Mouse (Mus musculus) liver, embryonic 14.5 days (tissue): ENCODE results near the gene Epha8. TPM values are rescaled to one million over a fixed set of nuclear protein-coding genes. Genes with fewer than 3 reads are reported as not detected.
A peak's percentile ranks its signal among the peaks of the same experiment; 100 is the strongest.

ENCODE experiments used
- ATAC-seq: fragments of 200-750 bp; cut with Nextera tagmentation; 2 replicates; pipeline ENCODE4 v1.8.0; 2017; ENCODE audit warnings: moderate number of reproducible peaks, mild to moderate bottlenecking, moderate library complexity; ENCODE audit not compliant: insufficient read depth
- DNase-seq, 3 experiments: peaks; one replicate each; pipeline ENCODE4 v3.0.0-alpha.2; 2012 to 2013; ENCODE audit warnings: low read depth in 3 of 3, low spot score in 3 of 3
- H3K27ac ChIP-seq: fragments of 300-500 bp; sonication (generic); 2 replicates; pipeline ENCODE4 v1.5.1; 2014; ENCODE audit warnings: moderate library complexity, mild to moderate bottlenecking, control low read depth, inconsistent platforms
- H3K27me3 ChIP-seq: fragments of 300-500 bp; sonication (generic); 2 replicates; pipeline ENCODE4 v1.6.1; 2014; ENCODE audit warnings: mild to moderate bottlenecking, low read length, moderate library complexity; ENCODE audit not compliant: control insufficient read depth, insufficient read depth
- H3K36me3 ChIP-seq: fragments of 300-500 bp; sonication (generic); replicated peaks from 2 replicates; pipeline ENCODE4 v1.6.1; 2014; ENCODE audit warnings: low read depth; ENCODE audit not compliant: control insufficient read depth, insufficient read depth
- H3K4me1 ChIP-seq, 2 experiments: fragments of 200-500 bp in 1 of 2; fragments of 300-500 bp in 1 of 2; sonication (generic) in 1 of 2; replicated peaks; 2 replicates each; pipeline ENCODE4 v1.6.1; 2012 to 2014; ENCODE audit warnings: antibody characterized with exemption in 1 of 2, inconsistent platforms in 1 of 2, low read length in 1 of 2; ENCODE audit not compliant: control insufficient read depth in 2 of 2, insufficient read depth in 2 of 2
- H3K4me2 ChIP-seq: fragments of 300-500 bp; sonication (generic); 2 replicates; pipeline ENCODE4 v1.6.1; 2014; ENCODE audit warnings: low read depth, mild to moderate bottlenecking, control low read depth, moderate library complexity
- H3K4me3 ChIP-seq, 2 experiments: fragments of 200-500 bp in 1 of 2; fragments of 300-500 bp in 1 of 2; sonication (generic) in 1 of 2; 2 replicates each; pipeline ENCODE4 v1.5.1; 2012 to 2014; ENCODE audit warnings: low read depth in 2 of 2, low read length in 2 of 2, mild to moderate bottlenecking in 2 of 2, control low read depth in 1 of 2, inconsistent platforms in 1 of 2, moderate library complexity in 1 of 2; ENCODE audit not compliant: insufficient read depth in 1 of 2
- H3K9ac ChIP-seq: fragments of 300-500 bp; sonication (generic); replicated peaks from 2 replicates; pipeline ENCODE4 v1.6.1; 2014; ENCODE audit warnings: mild to moderate bottlenecking, control low read depth, moderate library complexity
- H3K9me3 ChIP-seq: fragments of 300-500 bp; sonication (generic); 2 replicates; pipeline ENCODE4 v1.6.1; 2016; ENCODE audit warnings: low read length, mixed read lengths; ENCODE audit not compliant: control insufficient read depth
- CTCF ChIP-seq: IDR thresholded peaks from 2 replicates; pipeline ENCODE4 v1.5.1; 2016; ENCODE audit warnings: antibody characterized with exemption, low read depth, control low read depth
- EP300 ChIP-seq: IDR thresholded peaks from 2 replicates; pipeline ENCODE4 v1.6.1; 2016; ENCODE audit warnings: antibody characterized with exemption, low read depth
- WGBS: fragments of 180-500 bp; shearing (Covaris S2); extraction: QIAGEN DNeasy Blood & Tissue Kit; methylation state at CpG from one replicate; pipeline ENCODE4 v1.1.7; 2014; ENCODE audit not compliant: insufficient replicate concordance; 5-methylcytosine and 5-hydroxymethylcytosine counted together
- polyA plus RNA-seq, 2 experiments: library from polyadenylated mRNA; depleted of rRNA in 1 of 2; stranded (reverse) in 1 of 2; unstranded in 1 of 2; fragments of >200 nt; fragmentation: Nextera tagmentation in 1 of 2; extraction: Ambion mirVana in 1 of 2; gene quantifications; 2 replicates each; pipeline versions ENCODE4 v1.2.1 to v1.2.3; 2012 to 2014

The Epha8 gene
- polyA plus RNA-seq, 2 experiments = 0.04 to 0.25 TPM

DNA sequence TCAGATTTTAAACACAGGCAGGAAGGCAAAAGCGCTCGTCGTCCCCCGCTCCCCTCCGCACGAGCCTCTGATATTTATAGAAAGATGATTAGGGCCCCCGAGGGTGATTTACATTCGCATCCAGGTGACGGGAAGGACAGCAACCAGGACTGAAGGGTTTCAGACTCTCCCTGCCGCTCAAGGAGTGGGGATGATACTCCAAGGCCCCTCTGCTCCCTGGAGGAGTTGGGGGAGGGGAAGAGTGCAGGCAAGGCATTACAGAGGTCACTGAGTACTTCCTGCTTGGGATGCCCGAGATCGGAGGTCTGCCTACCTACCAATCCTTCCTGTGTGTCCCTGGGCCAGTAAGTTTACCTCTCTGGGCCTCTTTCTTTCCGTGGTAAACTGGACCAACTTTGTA lies 13.4 kb downstream of the Epha8 start:
- Histone ChIP-seq H3K9ac (no peak overlapping the region), H3K4me1 (no peaks in the 10 kb centered on the region), H3K4me3 (no peak overlapping the region), H3K27me3 (peaks cover 7% of the 10 kb centered on the region), H3K36me3 (no peaks in the 10 kb centered on the region), H3K27ac (no peak overlapping the region), H3K4me2 (no peak overlapping the region), H3K9me3 (no peaks in the 10 kb centered on the region)
- no peak for TF ChIP-seq CTCF
- TF ChIP-seq EP300 = no peak
- no peak for DNase-seq
- WGBS = 26% methylated on average over 13 of the region's 13 CpGs
- no peak for ATAC-seq

DNA sequence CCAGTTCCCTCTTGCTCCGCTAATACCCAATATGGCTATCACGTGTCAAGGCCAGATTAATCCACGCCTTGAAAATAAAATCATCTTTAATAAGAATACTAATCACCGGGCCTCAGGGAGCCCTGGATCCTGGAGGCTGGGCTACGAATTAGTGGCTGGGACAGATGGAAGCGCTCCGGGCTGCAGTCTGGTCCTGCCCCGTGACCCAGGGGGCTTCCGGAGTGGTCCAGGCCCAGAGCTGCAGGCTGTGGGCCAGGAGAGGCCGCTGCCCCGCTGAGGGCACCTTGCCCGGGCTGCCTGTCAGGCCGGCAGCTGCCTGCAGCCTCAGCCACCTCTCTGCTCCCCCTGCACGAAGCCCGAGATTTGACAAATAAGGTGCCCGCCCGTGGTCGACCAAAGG lies 13.9 kb downstream of the Epha8 start:
- H3K4me3 ChIP-seq = no peak overlapping the region
- no peak for ATAC-seq
- no peak overlapping the region for H3K9ac ChIP-seq
- no peak for DNase-seq
- H3K36me3 ChIP-seq = no peaks in the 10 kb centered on the region
- H3K4me1 ChIP-seq = no peaks in the 10 kb centered on the region
- 30% methylated on average over 18 of the region's 18 CpGs for WGBS
- no peaks in the 10 kb centered on the region for H3K9me3 ChIP-seq
- no peak for TF ChIP-seq CTCF
- TF ChIP-seq EP300 = no peak
- no peak overlapping the region for H3K27ac ChIP-seq
- peaks cover 7% of the 10 kb centered on the region for H3K27me3 ChIP-seq
- no peak overlapping the region for H3K4me2 ChIP-seq

DNA sequence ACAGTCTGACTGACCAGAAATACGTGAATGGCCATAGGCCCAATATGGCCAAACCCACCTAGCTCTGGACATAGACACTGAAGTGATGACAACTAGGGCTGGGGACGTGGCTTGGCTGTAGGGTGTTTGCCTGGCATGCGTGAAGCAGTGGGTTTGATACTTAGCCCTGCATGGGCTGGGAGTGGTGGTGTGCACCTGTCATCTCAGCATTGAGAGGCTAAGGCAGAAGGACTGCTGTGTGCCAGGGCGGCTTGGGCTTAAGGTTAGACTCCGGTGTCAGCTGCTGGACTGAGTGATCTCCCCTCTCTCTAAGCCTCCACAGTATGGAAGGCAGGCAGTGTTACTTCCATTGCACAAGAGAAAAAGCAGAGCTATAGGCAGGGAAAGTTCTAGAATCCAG lies 18.7 kb downstream of the Epha8 start:
- Histone ChIP-seq H3K27ac (no peak overlapping the region), H3K4me1 (no peaks in the 10 kb centered on the region), H3K4me2 (no peak overlapping the region), H3K4me3 (no peak overlapping the region), H3K9me3 (no peaks in the 10 kb centered on the region), H3K27me3 (peaks cover 4% of the 10 kb centered on the region), H3K9ac (no peak overlapping the region), H3K36me3 (no peaks in the 10 kb centered on the region)
- DNase-seq (no peak), ATAC-seq (no peak)
- 68% methylated on average over 5 of the region's 5 CpGs for WGBS
- TF ChIP-seq CTCF = no peak
- TF ChIP-seq EP300 = no peak

- no peak overlapping the region for H3K4me2 ChIP-seq
- TF ChIP-seq EP300 = no peak
- TF ChIP-seq CTCF = no peak
- WGBS = 53% methylated on average over 4 of the region's 4 CpGs
- no peak overlapping the region for H3K4me3 ChIP-seq
- no peak overlapping the region for H3K9ac ChIP-seq
- DNase-seq (no peak), ATAC-seq (no peak)
- no peaks in the 10 kb centered on the region for H3K4me1 ChIP-seq
- H3K36me3 ChIP-seq = no peaks in the 10 kb centered on the region
- H3K27me3 ChIP-seq = no peaks in the 10 kb centered on the region
- no peaks in the 10 kb centered on the region for H3K9me3 ChIP-seq
- H3K27ac ChIP-seq = no peak overlapping the region
Observed at GRCm38 (mm10) chr4:136937344-136937743, 19.3 kb downstream of the Epha8 start.

DNA sequence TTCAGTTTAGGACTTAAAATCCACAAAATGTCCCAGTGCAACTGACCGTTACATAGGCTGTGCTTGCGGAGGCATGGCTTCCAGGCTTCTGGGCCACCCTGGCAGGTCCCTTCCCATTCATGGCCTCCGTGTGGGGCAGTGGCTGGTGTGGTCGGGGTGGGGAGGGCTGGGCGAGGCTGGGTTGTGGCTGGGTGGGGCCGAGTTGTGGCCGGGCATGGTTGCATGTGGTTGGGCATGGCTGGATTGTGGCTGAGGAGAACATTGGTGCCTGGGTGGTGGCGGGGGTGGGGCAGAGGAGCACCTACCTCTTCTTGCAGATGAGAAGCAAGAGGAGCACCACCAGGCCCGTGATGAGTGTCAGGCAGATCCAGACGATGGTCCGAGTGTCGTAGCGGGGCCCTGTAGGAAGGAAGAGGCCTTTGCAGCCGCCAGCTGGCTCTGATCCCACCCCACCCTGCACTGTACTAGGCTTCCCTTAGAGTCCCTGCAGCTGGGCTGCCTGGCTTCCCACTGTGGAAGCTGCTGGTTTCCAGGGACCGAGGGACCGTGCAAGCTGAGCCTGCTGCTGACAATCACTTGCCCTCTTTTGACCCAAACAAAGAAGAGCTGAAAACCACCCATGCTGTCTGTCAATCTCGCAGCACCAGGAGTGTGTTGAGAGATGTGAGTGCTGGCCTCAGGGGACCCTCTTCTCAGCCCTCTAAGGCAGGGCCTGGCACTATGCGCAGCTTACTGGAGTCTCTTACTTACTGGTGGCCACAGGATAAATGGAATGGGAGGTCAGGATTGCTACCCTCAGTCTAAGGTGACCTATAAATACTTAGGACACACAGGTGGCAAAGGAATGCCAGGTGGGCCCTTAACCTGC lies 21.6 kb downstream of the Epha8 start:
- H3K4me1 ChIP-seq = peaks cover 6 to 7% of the 10 kb centered on the region in 2 experiments; a peak in 3 of 4 replicates
- H3K9ac ChIP-seq = no peak overlapping the region
- no peaks in the 10 kb centered on the region for H3K27me3 ChIP-seq
- WGBS = 37% methylated on average over 18 of the region's 18 CpGs
- ATAC-seq (peak; percentile 19; the same call in 1 of the 2 replicates), DNase-seq (no peak)
- no peak overlapping the region for H3K27ac ChIP-seq
- TF ChIP-seq CTCF = no peak
- no peak for TF ChIP-seq EP300
- H3K36me3 ChIP-seq = no peaks in the 10 kb centered on the region
- peak overlapping the region; percentile 24; the same call in 1 of the 2 replicates for H3K4me2 ChIP-seq
- no peak overlapping the region for H3K4me3 ChIP-seq
- H3K9me3 ChIP-seq = no peaks in the 10 kb centered on the region
